Mouse (Mus musculus): ENCODE results near the gene Slc28a1. TPM values are rescaled to one million over a fixed set of nuclear protein-coding genes. Genes with fewer than 3 reads are reported as not detected.
"Not testable (repeated sequence)": the region's sequence is repeated elsewhere in the genome, so short reads cannot be mapped to it uniquely, and the experiment has no call there.

Slc28a1 gene
- polyA plus RNA-seq, 1 experiment from 2014 or later, result not detected

- no peak overlapping the region for H3K4me3 ChIP-seq (ENCODE audit: low read depth, low read length)
- no peaks in the 10 kb centered on the region for H3K9me3 ChIP-seq (replicated peaks; ENCODE audit: control insufficient read depth, low read length, poor library complexity, severe bottlenecking)
- H3K9ac ChIP-seq (ENCODE audit: low read depth, low read length), result no peak overlapping the region
- H3K4me2 ChIP-seq (ENCODE audit: low read length), result no peak overlapping the region
- H3K36me3 ChIP-seq (ENCODE audit: control insufficient read depth, insufficient read depth, low read length), result no peaks in the 10 kb centered on the region
- no peak overlapping the region for H3K27ac ChIP-seq (ENCODE audit: low read length)
- 93% methylated on average over 1 of the region's 1 CpGs for WGBS
- ATAC-seq, result no peak
- H3K27me3 ChIP-seq (ENCODE audit: control insufficient read depth, insufficient read depth, low read depth, low read length), result no peaks in the 10 kb centered on the region
- no peaks in the 10 kb centered on the region for H3K4me1 ChIP-seq (ENCODE audit: control insufficient read depth, insufficient read depth, low read length)
Observed at GRCm38 (mm10) chr7:81184651-81185050, 70.1 kb downstream of the Slc28a1 start.

- not testable (repeated sequence) for H3K9ac ChIP-seq (ENCODE audit: low read depth, low read length); H3K36me3 ChIP-seq (ENCODE audit: control insufficient read depth, insufficient read depth, low read length); H3K9me3 ChIP-seq (replicated peaks; ENCODE audit: control insufficient read depth, low read length, poor library complexity, severe bottlenecking); H3K4me3 ChIP-seq (ENCODE audit: low read depth, low read length); H3K4me2 ChIP-seq (ENCODE audit: low read length); H3K27ac ChIP-seq (ENCODE audit: low read length); ATAC-seq; H3K27me3 ChIP-seq (ENCODE audit: control insufficient read depth, insufficient read depth, low read depth, low read length); H3K4me1 ChIP-seq (ENCODE audit: control insufficient read depth, insufficient read depth, low read length)
Observed at GRCm38 (mm10) chr7:81186036-81186435, 71.4 kb downstream of the Slc28a1 start.

- Histone ChIP-seq H3K27me3 (ENCODE audit: control insufficient read depth, insufficient read depth, low read depth, low read length) (no peaks in the 10 kb centered on the region), H3K27ac (ENCODE audit: low read length) (no peak overlapping the region), H3K4me3 (ENCODE audit: low read depth, low read length) (no peak overlapping the region), H3K9me3 (replicated peaks; ENCODE audit: control insufficient read depth, low read length, poor library complexity, severe bottlenecking) (no peaks in the 10 kb centered on the region), H3K4me1 (ENCODE audit: control insufficient read depth, insufficient read depth, low read length) (no peaks in the 10 kb centered on the region), H3K4me2 (ENCODE audit: low read length) (no peak overlapping the region), H3K9ac (ENCODE audit: low read depth, low read length) (no peak overlapping the region), H3K36me3 (ENCODE audit: control insufficient read depth, insufficient read depth, low read length) (no peaks in the 10 kb centered on the region)
- 88% methylated on average over 9 of the region's 9 CpGs for WGBS
- no peak for ATAC-seq
Observed at GRCm38 (mm10) chr7:81189180-81189579, 74.6 kb downstream of the Slc28a1 start.

DNA sequence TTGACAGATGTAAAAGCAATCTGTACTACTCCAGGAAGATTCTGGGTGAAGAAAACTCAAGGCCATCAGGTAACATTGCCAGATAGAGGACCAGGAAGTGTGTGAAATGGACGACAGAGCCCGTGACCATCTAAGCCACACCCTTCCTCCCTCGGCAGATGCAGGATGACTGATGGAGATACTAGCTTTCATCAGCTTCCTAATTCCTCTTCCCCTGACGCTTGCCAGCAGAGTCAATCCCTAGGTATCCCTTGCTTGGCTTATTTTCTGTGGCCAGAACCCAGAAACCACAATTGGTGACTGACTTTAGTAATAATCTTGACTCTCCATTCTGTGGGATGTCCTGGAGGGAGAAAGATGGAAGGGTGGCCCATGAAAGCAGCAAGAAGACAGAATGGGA is 80.9 kb downstream of the Slc28a1 start:
- Histone ChIP-seq H3K4me3 (ENCODE audit: low read depth, low read length) (no peak overlapping the region), H3K4me2 (ENCODE audit: low read length) (no peak overlapping the region), H3K27me3 (ENCODE audit: control insufficient read depth, insufficient read depth, low read depth, low read length) (no peaks in the 10 kb centered on the region), H3K4me1 (ENCODE audit: control insufficient read depth, insufficient read depth, low read length) (no peaks in the 10 kb centered on the region), H3K36me3 (ENCODE audit: control insufficient read depth, insufficient read depth, low read length) (no peaks in the 10 kb centered on the region), H3K9ac (ENCODE audit: low read depth, low read length) (no peak overlapping the region), H3K27ac (ENCODE audit: low read length) (no peak overlapping the region), H3K9me3 (replicated peaks; ENCODE audit: control insufficient read depth, low read length, poor library complexity, severe bottlenecking) (no peaks in the 10 kb centered on the region)
- ATAC-seq, result no peak
- 70% methylated on average over 4 of the region's 4 CpGs for WGBS

DNA sequence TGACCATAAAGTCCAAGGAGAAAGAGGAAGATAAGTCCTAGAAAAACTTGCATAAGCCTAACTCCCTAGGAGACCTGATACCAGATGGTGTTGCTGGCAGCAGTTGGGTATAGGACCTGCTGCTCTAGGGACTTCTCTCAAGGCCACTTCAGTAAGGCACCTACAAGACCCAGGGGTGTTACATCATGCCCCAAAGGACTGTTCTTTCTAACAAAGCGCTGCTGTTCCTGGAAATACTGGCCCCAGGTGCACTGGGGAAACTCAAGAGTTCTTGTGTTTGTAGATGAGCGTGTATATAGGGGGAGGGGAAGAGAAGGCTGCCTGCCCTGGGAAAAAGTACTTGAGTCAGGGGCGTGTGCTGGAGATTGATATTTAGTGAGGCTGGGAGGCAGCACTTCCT is 82.2 kb downstream of the Slc28a1 start:
- Histone ChIP-seq H3K4me1 (ENCODE audit: control insufficient read depth, insufficient read depth, low read length) (no peaks in the 10 kb centered on the region), H3K27ac (ENCODE audit: low read length) (no peak overlapping the region), H3K27me3 (ENCODE audit: control insufficient read depth, insufficient read depth, low read depth, low read length) (no peaks in the 10 kb centered on the region), H3K4me3 (ENCODE audit: low read depth, low read length) (no peak overlapping the region), H3K36me3 (ENCODE audit: control insufficient read depth, insufficient read depth, low read length) (no peaks in the 10 kb centered on the region), H3K9me3 (replicated peaks; ENCODE audit: control insufficient read depth, low read length, poor library complexity, severe bottlenecking) (no peaks in the 10 kb centered on the region), H3K9ac (ENCODE audit: low read depth, low read length) (no peak overlapping the region), H3K4me2 (ENCODE audit: low read length) (no peak overlapping the region)
- ATAC-seq, result no peak
- 76% methylated on average over 3 of the region's 3 CpGs for WGBS

- no peaks in the 10 kb centered on the region for H3K9me3 ChIP-seq (replicated peaks; ENCODE audit: control insufficient read depth, low read length, poor library complexity, severe bottlenecking)
- H3K27ac ChIP-seq (ENCODE audit: low read length), result no peak overlapping the region
- no peaks in the 10 kb centered on the region for H3K36me3 ChIP-seq (ENCODE audit: control insufficient read depth, insufficient read depth, low read length)
- no peak for ATAC-seq
- H3K4me1 ChIP-seq (ENCODE audit: control insufficient read depth, insufficient read depth, low read length), result no peaks in the 10 kb centered on the region
- H3K9ac ChIP-seq (ENCODE audit: low read depth, low read length), result no peak overlapping the region
- no peak overlapping the region for H3K4me2 ChIP-seq (ENCODE audit: low read length)
- no peaks in the 10 kb centered on the region for H3K27me3 ChIP-seq (ENCODE audit: control insufficient read depth, insufficient read depth, low read depth, low read length)
- WGBS, result 43% methylated on average over 4 of the region's 4 CpGs
- H3K4me3 ChIP-seq (ENCODE audit: low read depth, low read length), result no peak overlapping the region
Observed at GRCm38 (mm10) chr7:81198538-81198937, 83.9 kb downstream of the Slc28a1 start.

- no peaks in the 10 kb centered on the region for H3K27me3 ChIP-seq (ENCODE audit: control insufficient read depth, insufficient read depth, low read depth, low read length)
- no peak overlapping the region for H3K4me2 ChIP-seq (ENCODE audit: low read length)
- 76% methylated on average over 5 of the region's 5 CpGs for WGBS
- no peaks in the 10 kb centered on the region for H3K4me1 ChIP-seq (ENCODE audit: control insufficient read depth, insufficient read depth, low read length)
- ATAC-seq, result no peak
- no peak overlapping the region for H3K4me3 ChIP-seq (ENCODE audit: low read depth, low read length)
- no peak overlapping the region for H3K27ac ChIP-seq (ENCODE audit: low read length)
- H3K9me3 ChIP-seq (replicated peaks; ENCODE audit: control insufficient read depth, low read length, poor library complexity, severe bottlenecking), result no peaks in the 10 kb centered on the region
- no peak overlapping the region for H3K9ac ChIP-seq (ENCODE audit: low read depth, low read length)
- no peaks in the 10 kb centered on the region for H3K36me3 ChIP-seq (ENCODE audit: control insufficient read depth, insufficient read depth, low read length)
Observed at GRCm38 (mm10) chr7:81199109-81199508, 84.5 kb downstream of the Slc28a1 start.

DNA sequence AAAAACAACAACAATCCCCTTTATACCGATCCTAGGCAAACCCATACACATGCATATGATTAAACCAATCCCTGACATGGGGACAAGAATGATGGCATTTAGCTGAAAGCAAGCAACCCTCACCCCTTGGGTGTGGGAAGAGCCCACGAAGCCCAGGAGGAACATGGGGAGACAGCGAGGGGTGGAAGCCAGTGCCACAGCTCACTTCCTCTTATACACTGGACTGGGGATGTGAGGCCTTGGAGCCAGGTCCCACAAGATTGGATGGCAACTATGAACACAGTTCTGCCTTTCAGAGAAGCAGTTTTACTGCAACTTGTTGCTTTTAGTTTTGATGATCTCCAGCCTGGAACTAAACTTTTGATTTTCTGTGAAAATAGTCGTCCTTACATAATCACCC is 85.2 kb downstream of the Slc28a1 start:
- no peaks in the 10 kb centered on the region for H3K36me3 ChIP-seq (ENCODE audit: control insufficient read depth, insufficient read depth, low read length)
- no peaks in the 10 kb centered on the region for H3K4me1 ChIP-seq (ENCODE audit: control insufficient read depth, insufficient read depth, low read length)
- no peak overlapping the region for H3K4me2 ChIP-seq (ENCODE audit: low read length)
- H3K9me3 ChIP-seq (replicated peaks; ENCODE audit: control insufficient read depth, low read length, poor library complexity, severe bottlenecking), result no peaks in the 10 kb centered on the region
- no peak overlapping the region for H3K4me3 ChIP-seq (ENCODE audit: low read depth, low read length)
- no peak overlapping the region for H3K9ac ChIP-seq (ENCODE audit: low read depth, low read length)
- 67% methylated on average over 4 of the region's 4 CpGs for WGBS
- H3K27me3 ChIP-seq (ENCODE audit: control insufficient read depth, insufficient read depth, low read depth, low read length), result no peaks in the 10 kb centered on the region
- H3K27ac ChIP-seq (ENCODE audit: low read length), result no peak overlapping the region
- ATAC-seq, result no peak

DNA sequence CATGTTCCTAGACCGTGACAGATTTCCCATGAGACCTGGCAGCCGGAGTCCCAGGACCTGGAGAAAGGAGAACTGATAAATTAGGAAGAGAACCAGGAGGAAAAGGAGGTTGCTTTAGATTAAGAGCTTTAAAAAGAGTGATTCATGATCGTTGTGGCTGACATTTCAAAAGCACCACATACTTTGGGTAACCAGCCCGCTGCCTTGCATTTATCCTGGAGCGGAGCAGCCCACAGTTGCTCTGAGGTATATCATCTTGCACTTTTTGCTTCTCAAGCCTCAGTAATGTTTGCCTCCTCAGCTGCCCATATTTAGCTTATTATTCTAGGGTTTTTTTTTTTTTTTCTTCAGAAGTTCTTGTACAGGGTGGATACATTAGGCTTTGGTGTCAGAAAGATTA is 87.8 kb downstream of the Slc28a1 start:
- H3K4me2 ChIP-seq (ENCODE audit: low read length), result no peak overlapping the region
- H3K27ac ChIP-seq (ENCODE audit: low read length), result no peak overlapping the region
- H3K27me3 ChIP-seq (ENCODE audit: control insufficient read depth, insufficient read depth, low read depth, low read length), result no peaks in the 10 kb centered on the region
- no peak for ATAC-seq
- no peaks in the 10 kb centered on the region for H3K9me3 ChIP-seq (replicated peaks; ENCODE audit: control insufficient read depth, low read length, poor library complexity, severe bottlenecking)
- no peak overlapping the region for H3K4me3 ChIP-seq (ENCODE audit: low read depth, low read length)
- no peaks in the 10 kb centered on the region for H3K36me3 ChIP-seq (ENCODE audit: control insufficient read depth, insufficient read depth, low read length)
- 53% methylated on average over 5 of the region's 5 CpGs for WGBS
- H3K4me1 ChIP-seq (ENCODE audit: control insufficient read depth, insufficient read depth, low read length), result no peaks in the 10 kb centered on the region
- no peak overlapping the region for H3K9ac ChIP-seq (ENCODE audit: low read depth, low read length)

GRCm38 (mm10) chr7:81203576-81203975 is 89.0 kb downstream of the Slc28a1 start:
- not testable (repeated sequence) for H3K27me3 ChIP-seq (ENCODE audit: control insufficient read depth, insufficient read depth, low read depth, low read length); ATAC-seq; H3K9ac ChIP-seq (ENCODE audit: low read depth, low read length); H3K4me2 ChIP-seq (ENCODE audit: low read length); H3K27ac ChIP-seq (ENCODE audit: low read length); H3K4me3 ChIP-seq (ENCODE audit: low read depth, low read length); H3K4me1 ChIP-seq (ENCODE audit: control insufficient read depth, insufficient read depth, low read length); H3K36me3 ChIP-seq (ENCODE audit: control insufficient read depth, insufficient read depth, low read length); H3K9me3 ChIP-seq (replicated peaks; ENCODE audit: control insufficient read depth, low read length, poor library complexity, severe bottlenecking)
- 92% methylated on average over 10 of the region's 10 CpGs for WGBS
